7 mouse cellular contexts compared by ENCODE assay signal in the genomic region with DNA sequence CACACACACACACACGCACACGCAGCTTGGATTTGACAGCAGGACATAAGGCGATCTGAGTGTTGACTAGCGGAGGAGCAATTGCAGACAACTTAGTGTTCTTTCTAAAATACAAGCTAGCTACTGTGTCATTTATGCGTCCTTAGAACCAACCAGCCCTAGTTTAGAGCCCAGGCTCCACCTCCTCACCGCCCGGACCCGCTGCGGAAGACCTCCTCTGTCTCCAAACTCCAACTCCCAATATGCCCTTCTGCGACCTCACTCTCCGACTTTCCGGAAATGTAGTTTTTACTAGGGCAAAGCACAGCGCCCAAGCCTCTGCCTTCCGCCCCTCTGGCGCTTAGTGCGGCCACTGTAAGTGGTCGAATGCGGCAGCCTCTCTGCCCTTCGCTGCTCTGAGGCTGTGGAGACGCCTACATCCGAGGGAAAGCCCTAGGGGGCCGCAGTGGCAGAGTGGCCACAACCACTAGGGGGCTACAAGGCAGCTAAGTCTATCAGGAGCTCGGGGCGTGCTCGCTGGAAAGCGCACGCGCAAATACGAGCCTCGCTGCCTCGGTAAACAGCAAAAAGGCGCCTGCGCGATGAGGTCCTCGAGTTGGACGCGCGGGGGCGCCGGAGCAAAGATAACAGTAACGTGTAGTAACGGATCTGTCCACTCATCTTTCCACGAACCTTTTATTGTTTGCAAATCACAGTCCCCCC. TPM values are rescaled to one million over a fixed set of nuclear protein-coding genes. Genes with fewer than 3 reads are reported as not detected.
A peak's percentile ranks its signal among the peaks of the same experiment; 100 is the strongest.
DNase-seq lines count a peak whose midpoint lies in the region; ATAC-seq and TF ChIP-seq lines count a peak whose summit lies in the region.

No protein-coding gene starts in this region.

- no peaks in the 10 kb centered on the region for H3K36me3 ChIP-seq in embryonic facial prominence, embryonic 10.5 days (replicated peaks)
- H3K36me3 ChIP-seq in intestine, postnatal 0 days (ENCODE audit: control insufficient read depth, insufficient read depth): no peaks in the 10 kb centered on the region
- no peaks in the 10 kb centered on the region for H3K36me3 ChIP-seq in midbrain, embryonic 12.5 days
- H3K36me3 ChIP-seq in small intestine, adult 2 months (ENCODE audit: control insufficient read depth, insufficient read depth, low read length): no peaks in the 10 kb centered on the region

- peak overlapping the region; percentile 92 for H3K27ac ChIP-seq in embryonic facial prominence, embryonic 10.5 days (replicated peaks)
- H3K27ac ChIP-seq in intestine, postnatal 0 days (ENCODE audit: low read depth, low read length): peak overlapping the region; percentile 85
- H3K27ac ChIP-seq in midbrain, embryonic 12.5 days (replicated peaks): peak overlapping the region; percentile 85
- peak overlapping the region; percentile 98 for H3K27ac ChIP-seq in small intestine, adult 2 months (ENCODE audit: insufficient read depth, low read depth, low read length)

- ATAC-seq in intestine, postnatal 0 days: peak; percentile 92
- ATAC-seq in midbrain, embryonic 12.5 days (ENCODE audit: low FRiP score, low read depth): peak; percentile 97

- TF ChIP-seq POLR2A in small intestine, adult 2 months (IDR thresholded peaks at IDR 0.05; ENCODE audit: low read depth, low read length): peak; percentile 51; the same call in 1 of the 2 replicates

- intact Hi-C loops in left cerebral cortex, postnatal 4 days (cut with DNase I): loop anchor here (5.0 kb wide), 1 partner anchor 62 kb away; no protein-coding TSS in a partner anchor

- 1% methylated on average over 43 of the region's 43 CpGs for WGBS in embryonic facial prominence, embryonic 10.5 days
- under 1% methylated on average over 43 of the region's 43 CpGs for WGBS in intestine, postnatal 0 days
- WGBS in midbrain, embryonic 12.5 days: 1% methylated on average over 43 of the region's 43 CpGs
- WGBS in small intestine, adult 2 months: under 1% methylated on average over 43 of the region's 43 CpGs

- H3K4me1 ChIP-seq in embryonic facial prominence, embryonic 10.5 days: peaks cover 11% of the 10 kb centered on the region; the same call in 1 of the 2 replicates
- no peaks in the 10 kb centered on the region for H3K4me1 ChIP-seq in intestine, postnatal 0 days (replicated peaks; ENCODE audit: control insufficient read depth, insufficient read depth, low read length)
- peaks cover 4% of the 10 kb centered on the region for H3K4me1 ChIP-seq in midbrain, embryonic 12.5 days
- no peaks in the 10 kb centered on the region for H3K4me1 ChIP-seq in small intestine, adult 2 months (ENCODE audit: control insufficient read depth, insufficient read depth, insufficient read length, low read length)

- peak overlapping the region; percentile 71 for H3K4me2 ChIP-seq in intestine, postnatal 0 days (replicated peaks; ENCODE audit: low read depth)
- H3K4me2 ChIP-seq in midbrain, embryonic 12.5 days (replicated peaks): peak overlapping the region; percentile 56

- peak overlapping the region; percentile 74 for H3K4me3 ChIP-seq in embryonic facial prominence, embryonic 10.5 days
- peak overlapping the region; percentile 44 for H3K4me3 ChIP-seq in intestine, postnatal 0 days (ENCODE audit: low read depth, low read length)
- peak overlapping the region; percentile 59 for H3K4me3 ChIP-seq in midbrain, embryonic 12.5 days
- H3K4me3 ChIP-seq in small intestine, adult 2 months (ENCODE audit: low read depth, low read length): peak overlapping the region; percentile 80

- H3K9me3 ChIP-seq in embryonic facial prominence, embryonic 10.5 days: no peaks in the 10 kb centered on the region
- no peaks in the 10 kb centered on the region for H3K9me3 ChIP-seq in intestine, postnatal 0 days (ENCODE audit: control insufficient read depth)
- no peaks in the 10 kb centered on the region for H3K9me3 ChIP-seq in midbrain, embryonic 12.5 days

- peak; percentile 96 for DNase-seq in adrenal gland, postnatal 10 days
- DNase-seq in embryonic facial prominence, embryonic 10.5 days (ENCODE audit: low spot score): peak; percentile 97
- peak; percentile 75 for DNase-seq in gonadal fat pad, adult 2 months (ENCODE audit: low read depth)
- DNase-seq in left cerebral cortex, postnatal 4 days: peak; percentile 99

- H3K9ac ChIP-seq in intestine, postnatal 0 days (ENCODE audit: low read depth, low read length): peak overlapping the region; percentile 54
- H3K9ac ChIP-seq in midbrain, embryonic 12.5 days (replicated peaks): peak overlapping the region; percentile 62

- no peaks in the 10 kb centered on the region for H3K27me3 ChIP-seq in embryonic facial prominence, embryonic 10.5 days (replicated peaks; ENCODE audit: low read depth, poor library complexity, severe bottlenecking)
- no peaks in the 10 kb centered on the region for H3K27me3 ChIP-seq in intestine, postnatal 0 days (replicated peaks; ENCODE audit: control insufficient read depth, insufficient read depth, low read length)
- peaks cover 11% of the 10 kb centered on the region; the same call in 1 of the 2 replicates for H3K27me3 ChIP-seq in midbrain, embryonic 12.5 days
- no peaks in the 10 kb centered on the region for H3K27me3 ChIP-seq in small intestine, adult 2 months (ENCODE audit: control insufficient read depth, insufficient read depth, low read length)

- TF ChIP-seq CTCF in intestine, postnatal 0 days (IDR thresholded peaks at IDR 0.05; ENCODE audit: low read depth): peak; percentile 96
- peak; percentile 94 for TF ChIP-seq CTCF in small intestine, adult 2 months (IDR thresholded peaks at IDR 0.05; ENCODE audit: extremely low read depth, insufficient read length, insufficient replicate concordance, low read depth, low read length)

RNA-seq across cellular contexts. Expression of gene Stard10, which starts 6.4 kb away (rescaled TPM):
- 100 to 1,000 TPM in 1 of 2 experiments, 10 to 100 TPM in 1; 53.2 to 109 TPM for total RNA-seq in adrenal gland, postnatal 10 days (2021)
- 12.3 and 15.4 TPM in 2 replicates for polyA plus RNA-seq in embryonic facial prominence, embryonic 10.5 days (2016; fragmentation: Nextera tagmentation; extraction: Ambion mirVana)
- 185 and 224 TPM in 2 replicates for polyA plus RNA-seq in gonadal fat pad, adult 2 months (2012; rRNA removed)
- 63.7 and 71.7 TPM in 2 replicates for polyA plus RNA-seq in intestine, postnatal 0 days (2015; fragmentation: Nextera tagmentation; extraction: Ambion mirVana)
- total RNA-seq in left cerebral cortex, postnatal 4 days (2021): 10 to 100 TPM; 13.2 to 14.6 TPM
- polyA plus RNA-seq in midbrain, embryonic 12.5 days (2016; fragmentation: Nextera tagmentation; extraction: Ambion mirVana): 5.2 and 6.4 TPM in 2 replicates
- polyA plus RNA-seq in small intestine, adult 2 months (2012; rRNA removed): 148 and 264 TPM in 2 replicates

RNA-seq across cellular contexts. Expression of gene Atg16l2, which starts 8.4 kb away (rescaled TPM):
- total RNA-seq in adrenal gland, postnatal 10 days (2021): 10 to 100 TPM; 14.6 to 18.5 TPM
- polyA plus RNA-seq in embryonic facial prominence, embryonic 10.5 days (2016; fragmentation: Nextera tagmentation; extraction: Ambion mirVana): 13.1 and 15.1 TPM in 2 replicates
- 9.8 and 12.5 TPM in 2 replicates for polyA plus RNA-seq in gonadal fat pad, adult 2 months (2012; rRNA removed)
- 5.2 and 6.2 TPM in 2 replicates for polyA plus RNA-seq in intestine, postnatal 0 days (2015; fragmentation: Nextera tagmentation; extraction: Ambion mirVana)
- 10 to 100 TPM; 34.2 to 36.0 TPM for total RNA-seq in left cerebral cortex, postnatal 4 days (2021)
- 18.5 and 19.3 TPM in 2 replicates for polyA plus RNA-seq in midbrain, embryonic 12.5 days (2016; fragmentation: Nextera tagmentation; extraction: Ambion mirVana)
- polyA plus RNA-seq in small intestine, adult 2 months (2012; rRNA removed): 8.1 and 11.0 TPM in 2 replicates

RNA-seq across cellular contexts. Expression of gene Arap1, which starts 37.4 kb away (rescaled TPM):
- 10 to 100 TPM; 47.2 to 74.1 TPM for total RNA-seq in adrenal gland, postnatal 10 days (2021)
- 15.4 and 17.4 TPM in 2 replicates for polyA plus RNA-seq in embryonic facial prominence, embryonic 10.5 days (2016; fragmentation: Nextera tagmentation; extraction: Ambion mirVana)
- polyA plus RNA-seq in gonadal fat pad, adult 2 months (2012; rRNA removed): 90.0 and 90.6 TPM in 2 replicates
- 31.2 and 35.3 TPM in 2 replicates for polyA plus RNA-seq in intestine, postnatal 0 days (2015; fragmentation: Nextera tagmentation; extraction: Ambion mirVana)
- total RNA-seq in left cerebral cortex, postnatal 4 days (2021): 10 to 100 TPM; 21.1 to 21.9 TPM
- polyA plus RNA-seq in midbrain, embryonic 12.5 days (2016; fragmentation: Nextera tagmentation; extraction: Ambion mirVana): 13.3 and 15.0 TPM in 2 replicates
- 45.7 and 61.7 TPM in 2 replicates for polyA plus RNA-seq in small intestine, adult 2 months (2012; rRNA removed)

Comparison
In these comparisons a context has a peak if more than half of its experiments do, and no peak if none do; other contexts are left out.
1. Peak in every context shown above with its lines: DNase-seq, ATAC-seq, H3K4me3 ChIP-seq and H3K27ac ChIP-seq.